Mouse (Mus musculus) olfactory bulb, adult 2 months (tissue): Measurements from ENCODE around the gene Letmd1.

Experiments
- CTCF ChIP-seq: fragments of 200-500 bp; IDR thresholded peaks from 2 replicates; pipeline ENCODE4 v1.5.1; 2012; ENCODE audit warnings: low read depth, mild to moderate bottlenecking, low read length, moderate library complexity; ENCODE audit not compliant: insufficient read depth
- POLR2A ChIP-seq: fragments of 200-500 bp; IDR thresholded peaks from 2 replicates; pipeline ENCODE4 v1.6.1; 2012; ENCODE audit warnings: mild to moderate bottlenecking, low read depth, low read length, moderate library complexity; ENCODE audit not compliant: insufficient read depth

- no peak for TF ChIP-seq POLR2A
- no peak for TF ChIP-seq CTCF
Observed at GRCm38 (mm10) chr15:100513387-100513786, 44.6 kb downstream of the Letmd1 start.
